Mouse (Mus musculus): ENCODE measurements at regions not wholly inside any gene's neighbourhood (a gene's known extent, or its start where the extent isn't known, plus 50 kb on each side); places are given as distances from the start of the nearest gene placed in this dataset.

DNA sequence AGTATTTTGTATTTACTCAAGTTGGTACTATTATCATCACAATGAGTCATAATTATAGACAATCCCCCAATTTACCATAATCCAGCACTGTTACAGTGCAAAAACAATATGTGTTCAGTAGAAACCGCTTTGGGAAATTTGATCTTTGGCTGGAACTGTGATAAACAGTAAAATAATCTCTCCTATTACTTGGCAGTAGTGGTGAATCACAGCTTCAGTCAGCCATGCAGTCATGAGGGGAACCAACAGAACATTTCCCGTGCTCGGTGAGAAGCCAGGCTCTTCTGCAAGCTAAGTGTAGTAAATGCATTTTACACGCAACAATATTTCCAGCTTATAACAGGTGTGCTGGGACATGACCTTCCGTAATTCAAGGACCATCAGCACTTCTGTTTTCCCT is 822.7 kb upstream of the Kirrel3 start:
- no peak for TF ChIP-seq CTCF (IDR thresholded peaks at IDR 0.05; ENCODE audit: low read depth)
- no peak for TF ChIP-seq EP300 (optimal IDR thresholded peaks at IDR 0.05)

Measured in stomach, postnatal 0 days (tissue).